Mouse (Mus musculus) lung, postnatal 25 days (tissue): ENCODE measurements around the gene Bex1.
"Not testable (repeated sequence)": the region's sequence is repeated elsewhere in the genome, so short reads cannot be mapped to it uniquely, and the experiment has no call there.

Source experiments
- DNase-seq: peaks from one replicate; pipeline ENCODE4 v3.0.0; 2022; ENCODE audit warnings: low spot score

Bex1 gene

DNA sequence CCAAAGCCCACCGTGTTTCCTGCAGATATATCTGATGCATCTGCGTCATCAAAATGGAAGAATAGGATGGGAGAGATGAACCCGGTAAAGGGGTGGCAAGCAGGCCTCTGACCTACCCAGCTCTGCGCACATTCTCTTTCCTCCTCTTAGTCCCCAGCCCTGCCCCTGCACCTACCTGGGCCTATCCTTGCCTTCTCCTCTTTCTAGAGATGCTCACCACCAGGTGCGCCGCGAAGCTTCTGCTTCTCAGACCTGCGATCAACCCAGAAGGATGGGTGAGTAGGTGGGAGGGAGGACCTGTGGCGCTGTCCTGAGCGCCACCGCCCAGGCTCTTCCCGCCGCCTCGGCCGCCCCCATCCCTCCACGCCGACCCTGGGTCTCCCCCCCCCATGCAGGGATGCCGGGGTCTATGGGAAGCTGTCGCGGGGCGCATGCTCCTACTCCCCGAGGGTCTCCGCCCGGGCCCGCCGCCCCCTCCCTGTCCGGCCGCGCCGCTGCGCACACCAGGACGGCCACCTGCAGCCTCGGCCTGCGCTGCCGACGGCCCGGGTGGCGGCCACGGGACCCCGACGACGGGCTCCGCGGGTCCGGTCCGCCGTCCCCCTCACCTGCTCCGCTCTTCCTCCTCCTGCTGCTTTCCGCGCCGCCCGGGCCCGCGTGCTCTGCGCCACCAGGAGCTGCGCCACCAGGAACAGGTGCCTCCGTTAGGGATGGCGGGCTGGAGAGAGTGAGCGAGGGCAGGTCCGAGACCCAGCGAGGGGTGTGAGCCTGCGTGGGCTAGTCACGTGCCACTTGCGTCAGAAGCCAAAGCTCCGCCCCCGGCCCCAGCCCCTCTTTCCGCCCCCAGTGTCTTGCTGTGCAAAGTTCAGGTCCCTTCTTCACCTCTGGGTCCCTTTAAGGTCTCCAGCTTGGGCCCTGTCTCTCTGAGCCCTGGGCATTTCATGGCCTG is at the start of gene Bex1, which contains the start of gene Tceal7:
Gene Bex1, minus strand, starts transcription at position 785 of the 949 bp plus-strand sequence.
Gene Tceal7, plus strand, starts transcription at position 51 of the 949 bp plus-strand sequence.
- not testable (repeated sequence) for DNase-seq

DNA sequence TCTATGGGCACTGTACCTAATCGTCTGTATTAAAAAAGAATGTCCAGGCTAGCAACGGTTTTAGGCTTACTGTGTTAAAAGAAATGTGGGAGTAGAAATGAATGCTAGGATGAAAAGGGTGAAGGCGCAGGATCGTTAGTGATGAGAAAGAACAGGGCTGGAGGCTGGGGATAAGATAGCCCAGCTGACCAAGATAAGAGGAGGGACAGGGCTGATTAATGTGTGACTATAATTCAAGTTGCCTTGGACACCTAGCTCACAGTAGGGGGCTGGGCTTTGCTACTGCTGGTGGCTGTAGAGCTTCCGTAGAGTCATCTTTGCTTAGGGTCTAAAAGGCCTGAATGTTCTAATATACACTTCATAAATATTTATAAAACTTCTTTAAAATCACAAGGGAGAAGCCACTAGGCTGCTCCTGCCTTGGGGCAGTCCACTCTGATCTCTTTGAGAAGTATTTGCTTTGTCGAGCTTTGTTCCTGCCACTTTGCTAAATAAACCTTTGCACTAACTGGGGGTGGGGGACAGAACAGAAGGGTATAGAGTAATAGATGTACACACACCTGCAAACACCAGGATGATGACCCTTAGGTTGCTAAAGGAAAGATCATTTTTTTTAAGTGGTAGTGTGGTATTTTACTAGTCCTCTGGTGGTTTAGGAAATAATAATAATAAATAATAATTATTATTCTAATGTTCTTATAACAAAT is 36.9 kb upstream of the Bex1 start:
- DNase-seq, result no peak

DNA sequence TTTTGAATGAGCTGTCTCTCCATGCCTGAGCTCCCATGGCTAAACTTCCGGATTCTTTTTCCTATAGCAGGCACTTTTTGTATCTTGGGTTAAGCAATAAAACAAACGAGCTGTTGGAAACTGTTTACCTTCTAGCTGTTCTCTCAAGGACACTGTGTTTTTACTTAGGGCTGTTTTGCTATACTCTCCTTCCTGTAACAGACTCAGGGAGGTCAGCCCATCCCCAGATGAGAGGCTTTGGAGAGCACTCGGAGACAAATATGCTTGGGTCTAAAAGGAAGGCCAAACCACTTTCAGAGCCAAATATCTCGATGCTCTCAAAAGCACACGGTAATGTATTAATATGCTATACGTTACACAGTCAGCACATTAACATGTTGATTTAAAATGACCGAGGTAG is 34.4 kb upstream of the Bex1 start:
- DNase-seq, result peak; percentile 51

DNA sequence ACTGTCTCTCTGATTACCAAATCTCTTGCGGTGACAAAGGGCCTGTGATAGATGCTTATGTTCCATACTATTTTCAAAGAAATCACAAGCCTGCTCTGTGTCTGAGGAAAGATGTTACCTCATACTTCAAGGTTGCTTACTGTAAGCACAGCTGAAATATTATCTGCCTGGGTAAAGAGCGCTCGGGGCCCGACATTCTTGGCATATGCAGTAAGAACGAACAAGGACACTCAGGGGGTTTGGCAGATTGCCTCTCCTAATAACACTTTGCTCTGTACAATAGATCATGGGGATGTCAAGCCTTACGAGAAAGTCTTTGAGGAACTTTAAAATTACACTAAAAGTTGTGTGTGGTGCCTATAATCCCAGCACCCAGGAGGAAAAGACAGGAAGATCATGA is 33.5 kb upstream of the Bex1 start:
- DNase-seq, result peak; percentile 42

DNA sequence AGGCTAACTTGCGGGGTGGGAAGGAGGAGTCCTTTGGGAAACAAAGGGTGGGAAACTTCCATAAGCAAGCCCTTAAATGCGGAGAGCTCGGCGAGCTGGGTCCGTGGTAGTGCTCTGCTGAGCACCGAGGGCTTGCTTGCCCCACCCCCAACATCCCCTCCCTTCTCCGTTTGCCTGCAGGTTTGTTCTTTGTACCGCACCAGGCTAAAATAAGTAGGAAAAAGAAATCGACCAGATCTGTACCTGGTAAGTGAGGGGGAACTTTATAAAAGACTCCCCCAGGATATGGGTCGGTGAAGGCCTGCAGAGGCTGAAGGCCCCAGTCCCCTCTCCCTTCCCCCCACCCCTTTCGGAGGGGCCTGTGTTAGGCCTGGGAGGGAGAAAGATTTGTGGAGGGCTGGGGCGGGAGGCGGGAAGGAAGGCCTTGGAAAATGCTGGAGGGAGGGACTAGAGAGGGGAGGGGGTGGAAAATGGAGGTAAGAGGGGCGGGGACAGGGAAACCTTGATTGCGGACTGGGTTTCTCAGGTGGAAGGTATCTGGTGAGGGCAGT is 30.3 kb upstream of the Bex1 start:
- DNase-seq, result peak; percentile 13

DNA sequence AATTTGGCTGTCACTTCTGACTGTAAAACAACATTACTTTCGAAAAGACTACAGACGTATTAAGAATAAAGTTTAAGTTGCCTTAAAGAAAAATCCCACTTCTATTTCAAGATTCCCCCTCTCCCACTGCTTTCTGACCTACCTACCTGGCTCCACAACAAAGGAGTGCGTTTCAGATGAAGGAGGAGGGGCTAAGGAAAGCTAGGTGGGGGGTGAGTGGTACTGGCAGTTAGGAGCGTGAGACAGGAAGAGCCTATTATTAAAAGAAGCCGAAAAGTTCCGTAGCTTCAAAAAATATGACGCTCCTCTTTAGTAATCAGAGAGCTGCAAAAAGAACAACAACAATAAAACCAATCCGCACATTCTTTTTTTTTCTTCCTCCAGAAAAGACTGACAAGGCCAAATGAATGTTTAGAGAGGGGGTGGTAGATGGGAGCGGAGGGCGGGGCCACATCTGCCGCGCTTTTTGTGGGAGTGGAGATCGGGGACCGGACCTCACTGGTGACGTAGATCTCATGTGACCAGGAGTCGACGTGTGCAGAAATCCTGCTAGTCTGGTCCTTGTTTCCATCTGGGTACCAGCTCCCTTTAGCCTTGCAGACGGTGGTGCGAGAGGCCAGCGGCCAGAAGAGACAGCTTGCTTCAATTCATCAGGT is 29.4 kb upstream of the Bex1 start, which contains the start of gene Tceal9:
Gene Tceal9, plus strand, starts transcription at position 506 of the 656 bp plus-strand sequence.
- DNase-seq, result peak; percentile 78

DNA sequence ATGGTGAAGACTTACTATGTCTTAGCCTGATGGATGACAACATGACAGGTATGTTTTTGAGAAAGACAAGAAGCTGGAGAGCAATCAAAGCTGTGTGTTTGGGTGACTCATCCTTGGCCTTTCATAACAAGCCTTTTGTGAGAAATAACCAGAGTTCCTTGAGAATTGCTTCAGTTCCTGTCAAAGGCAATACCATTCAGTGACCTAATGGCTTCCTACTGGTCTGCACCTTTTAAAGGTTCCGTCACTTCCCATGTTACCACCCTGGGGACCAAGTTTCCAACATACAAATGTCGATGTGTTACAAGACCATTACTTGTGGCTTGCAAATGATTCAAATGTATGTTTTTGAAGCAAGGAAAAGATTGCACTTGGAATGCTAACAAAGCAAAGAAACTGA is 27.9 kb upstream of the Bex1 start:
- DNase-seq, result no peak

DNA sequence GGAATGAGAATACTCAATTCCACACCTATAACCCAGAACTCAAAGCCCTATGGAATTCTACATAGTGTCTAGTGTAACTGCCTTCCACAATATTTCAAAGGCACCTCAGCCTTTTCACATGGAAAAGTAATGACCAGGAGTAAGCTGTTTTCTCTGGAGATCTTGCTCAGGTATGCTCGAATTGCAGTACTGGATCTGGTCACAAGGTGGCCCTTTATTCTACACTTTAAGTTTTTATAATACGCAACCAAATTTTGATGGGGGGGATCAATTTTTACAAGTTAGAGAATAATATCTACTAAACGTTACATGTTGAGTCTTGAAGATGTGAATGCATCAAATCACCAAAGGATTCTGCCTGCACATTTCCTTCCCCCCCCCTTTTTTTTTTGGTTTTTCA is 22.8 kb upstream of the Bex1 start:
- peak; percentile 34 for DNase-seq

DNA sequence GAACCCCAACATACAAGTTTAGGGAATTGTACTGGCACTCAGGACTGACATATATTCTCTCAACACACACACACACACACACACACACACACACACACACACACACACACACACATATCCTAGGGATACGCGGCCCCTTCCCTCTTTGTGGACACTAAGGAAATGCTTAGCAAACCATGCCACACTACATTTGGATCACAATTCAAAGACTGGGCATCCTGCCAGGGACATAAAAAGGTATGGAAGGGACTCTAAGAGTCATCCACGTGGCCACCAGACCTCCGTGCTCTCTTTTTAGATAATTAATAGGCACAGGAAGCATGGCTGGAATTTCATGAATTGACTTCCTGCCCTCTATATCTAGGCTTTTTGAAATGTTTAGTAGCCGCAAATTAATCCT is 12.5 kb upstream of the Bex1 start:
- DNase-seq, result no peak

DNA sequence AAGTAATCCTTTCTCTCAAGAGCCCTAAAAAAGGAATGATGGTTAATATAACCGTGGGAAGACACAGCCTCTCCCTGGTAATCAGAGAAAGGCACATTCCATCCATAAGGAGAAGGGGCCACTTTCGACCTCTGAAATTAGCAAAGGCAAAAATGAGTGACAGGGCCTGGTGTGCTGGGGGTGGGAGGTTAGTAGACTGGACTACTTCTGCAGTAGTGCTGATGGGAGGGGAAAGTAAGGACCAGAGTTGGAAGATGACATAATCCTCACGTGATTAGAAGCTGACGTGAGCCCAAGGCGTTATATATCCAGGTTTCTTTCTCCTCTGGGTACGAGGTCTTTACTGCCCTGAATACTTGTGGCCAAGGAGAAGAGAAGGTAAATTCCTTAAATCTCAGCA is 8.4 kb upstream of the Bex1 start:
- no peak for DNase-seq

DNA sequence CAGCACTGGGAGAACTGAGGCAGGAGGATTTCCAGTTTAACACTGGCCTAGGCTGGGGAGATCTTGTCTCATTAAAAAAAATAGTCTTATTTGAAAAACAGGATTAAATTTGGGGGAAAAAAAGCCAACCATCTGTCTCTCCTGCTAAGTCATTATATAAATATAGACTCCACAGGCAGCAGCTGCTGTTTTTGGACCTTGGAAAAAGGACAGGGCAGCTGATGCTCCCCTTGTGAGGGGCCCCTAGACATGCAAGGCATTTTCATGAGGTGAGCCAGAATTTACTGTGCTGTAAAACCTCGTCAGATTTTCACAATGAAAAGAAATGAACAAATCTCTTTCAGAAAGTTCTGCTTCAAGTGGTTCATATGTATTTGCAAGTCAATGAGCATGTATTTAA is 990 bp upstream of the Bex1 start:
- no peak for DNase-seq

DNA sequence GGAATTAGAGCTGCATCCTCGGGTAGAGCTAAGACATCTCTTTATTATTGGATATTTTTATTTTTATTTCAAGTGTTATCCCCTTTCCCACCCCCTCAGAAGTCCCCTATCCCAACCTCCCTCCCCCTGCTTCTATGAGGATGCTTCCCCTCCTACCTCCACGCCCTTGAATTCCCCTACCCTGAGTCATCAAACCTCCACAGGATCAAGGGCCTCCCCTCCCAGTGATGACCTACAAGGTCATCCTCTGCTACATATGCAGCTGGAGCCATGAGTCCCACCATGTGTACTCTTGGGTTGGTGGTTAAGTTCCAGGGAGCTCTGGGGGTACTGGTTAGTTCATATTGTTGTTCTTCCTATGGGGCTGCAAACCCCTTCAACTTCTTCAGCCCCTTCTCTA is 1.9 kb downstream of the Bex1 start:
- DNase-seq, result no peak

DNA sequence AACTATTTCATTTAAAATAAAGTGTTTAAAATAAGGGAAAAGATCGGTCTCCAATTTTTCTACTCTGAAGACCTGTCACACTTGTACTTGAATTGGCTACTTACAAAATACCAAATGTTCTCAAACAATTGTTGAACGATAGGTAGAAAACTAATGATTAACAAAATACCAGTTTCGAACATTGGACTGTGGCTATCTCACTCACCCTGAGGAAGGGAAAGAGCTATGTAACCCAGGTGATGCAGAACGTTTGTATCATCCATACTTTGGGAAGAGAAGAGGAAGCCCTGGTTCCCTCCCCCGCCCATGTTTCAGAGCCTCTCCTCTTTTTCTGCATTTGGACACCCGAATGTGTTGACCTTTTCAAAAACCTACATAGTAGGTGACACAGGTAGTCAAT is 10.9 kb downstream of the Bex1 start:
- no peak for DNase-seq

DNA sequence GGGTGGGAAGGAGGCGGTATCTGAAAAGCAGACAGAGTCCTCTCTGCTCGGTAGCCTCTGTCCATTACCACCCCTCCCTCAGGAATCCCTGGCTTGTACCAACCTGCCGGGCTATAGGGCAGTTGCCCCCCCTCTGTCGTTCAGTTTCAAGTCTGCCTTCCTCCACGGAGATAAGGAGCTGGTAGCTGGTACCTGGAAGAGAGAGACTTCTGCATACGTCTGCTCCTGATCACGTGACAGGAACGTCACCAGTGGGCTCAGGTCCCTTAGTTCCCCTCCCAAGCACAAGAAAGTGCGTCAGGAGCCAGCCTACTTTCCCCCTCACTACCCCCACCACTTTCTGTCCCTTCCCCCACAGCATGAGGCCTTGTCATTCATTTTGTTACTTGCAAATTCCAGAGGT is 11.6 kb downstream of the Bex1 start, which contains the start of gene Tceal5:
Gene Tceal5, minus strand, starts transcription at position 213 of the 403 bp plus-strand sequence.
- peak; percentile 0 for DNase-seq

DNA sequence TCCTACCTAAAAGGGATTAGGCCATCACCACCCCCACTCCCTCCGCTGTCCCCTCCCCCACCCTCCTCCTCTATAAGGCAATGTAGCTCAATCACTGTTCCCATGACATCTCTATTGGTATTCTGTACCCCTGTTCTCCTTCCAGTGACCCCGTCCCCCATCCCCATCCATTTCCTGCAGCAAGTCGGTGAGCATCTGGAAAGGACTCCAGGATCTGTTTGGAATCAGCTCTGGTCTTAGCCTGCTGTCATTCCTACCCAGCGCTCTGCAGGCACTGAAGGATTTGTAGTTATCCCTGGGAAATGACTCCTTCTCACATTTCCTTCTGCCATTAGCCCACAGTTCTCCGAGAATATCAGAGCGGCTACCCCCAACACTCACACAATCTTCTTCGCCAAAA is 12.1 kb downstream of the Bex1 start:
- no peak for DNase-seq

DNA sequence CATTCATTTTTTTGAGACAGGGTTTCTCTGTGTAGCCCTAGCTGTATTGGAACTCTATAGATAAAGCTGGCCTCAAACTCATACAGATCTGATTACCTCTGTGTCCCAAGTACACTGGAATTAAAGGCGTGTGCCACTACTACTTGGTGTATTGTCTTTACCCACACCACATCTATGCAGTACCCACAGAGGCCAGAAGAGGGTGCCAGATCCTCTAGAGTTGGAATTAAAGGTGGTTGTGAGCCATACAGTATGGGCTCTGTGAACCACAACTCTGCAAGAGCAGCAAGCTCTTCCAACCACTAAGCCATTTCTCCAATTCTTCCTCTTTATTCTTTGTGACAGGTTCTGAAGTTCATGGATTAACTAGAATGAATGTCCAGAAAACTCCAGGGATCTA is 18.4 kb downstream of the Bex1 start:
- peak; percentile 10 for DNase-seq

DNA sequence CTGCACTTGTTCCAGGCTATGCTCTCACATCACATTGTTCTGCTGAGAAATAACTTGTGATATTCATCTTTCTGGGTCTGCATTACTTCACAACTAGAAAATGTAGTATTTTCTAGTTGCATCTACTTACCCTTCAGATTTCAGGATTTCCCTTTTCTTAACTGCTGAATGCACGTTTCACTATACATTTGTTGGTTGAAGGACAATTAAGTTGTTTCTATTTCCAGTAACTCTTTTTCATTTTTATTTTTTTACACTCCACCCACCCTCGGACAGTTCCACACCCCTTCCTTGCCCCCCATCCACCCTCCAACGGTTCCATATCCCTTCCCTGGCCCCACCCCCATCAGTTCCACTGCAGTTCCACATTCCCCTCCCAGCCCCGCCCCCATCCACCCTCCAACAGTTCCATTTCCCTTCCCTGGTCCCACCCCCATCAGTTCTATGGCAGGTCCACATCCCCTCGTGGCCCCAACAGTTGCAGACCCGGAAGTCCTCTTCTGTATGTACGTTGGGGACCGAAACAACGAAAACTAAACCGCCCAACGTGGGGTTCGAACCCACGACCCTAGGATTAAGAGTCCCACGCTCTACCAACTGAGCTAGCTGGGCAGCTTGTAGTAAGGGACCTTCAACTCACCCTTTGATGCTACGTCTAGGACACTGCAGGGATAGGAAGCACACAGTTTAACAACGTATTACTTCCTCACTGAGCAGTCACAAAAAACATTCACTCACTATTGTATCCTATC is 19.9 kb downstream of the Bex1 start:
- no peak for DNase-seq

DNA sequence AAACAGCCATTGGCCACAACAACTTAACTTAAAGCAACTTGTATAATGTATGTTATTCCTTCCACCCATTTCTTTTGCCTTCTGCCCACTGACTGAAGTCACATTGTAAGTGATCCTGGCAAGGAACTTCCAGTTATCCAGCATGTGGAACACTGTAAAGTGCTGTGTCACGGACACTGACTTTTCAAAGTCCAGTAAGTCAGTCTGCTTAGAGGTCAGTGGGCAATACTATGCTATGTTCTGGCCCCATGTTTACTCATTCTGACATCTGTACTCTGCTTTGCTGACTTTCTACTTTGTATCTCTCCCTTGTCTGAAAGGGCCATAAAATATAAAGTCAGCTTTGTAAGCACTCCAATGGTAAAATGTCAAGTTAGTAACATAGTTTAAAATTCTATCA is 32.2 kb downstream of the Bex1 start:
- DNase-seq, result no peak

DNA sequence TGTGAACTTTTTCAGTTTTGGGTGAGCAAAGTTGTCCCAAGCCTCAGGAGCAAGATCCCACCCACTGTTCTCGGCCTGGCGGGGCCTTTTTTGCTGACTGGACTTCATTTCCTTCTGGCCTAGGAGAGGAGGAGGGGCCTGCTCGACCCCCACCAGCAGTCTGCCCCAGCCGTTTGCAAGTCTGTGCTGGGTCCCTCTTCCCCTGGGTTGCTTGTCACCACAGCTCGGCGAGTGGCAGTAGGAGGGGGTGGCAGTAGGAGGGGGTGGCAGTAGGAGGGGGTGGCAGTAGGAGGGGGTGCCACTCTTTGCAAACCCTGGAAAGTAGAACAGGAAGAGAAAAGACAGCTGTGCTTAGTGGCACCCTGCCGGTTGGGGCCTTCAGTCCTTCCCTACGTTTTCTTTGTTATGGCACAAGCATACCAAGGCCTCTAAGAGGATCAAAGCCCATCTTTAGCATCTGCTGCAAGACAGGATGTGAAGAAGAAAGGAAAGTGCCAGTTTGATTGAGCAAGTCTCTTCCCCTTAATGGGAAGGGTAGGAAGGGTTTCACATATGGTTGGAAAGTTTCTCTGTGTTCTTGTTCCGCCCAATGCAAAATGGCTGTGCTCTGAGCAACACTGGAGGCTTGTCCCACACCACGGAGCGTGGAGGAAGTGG is 34.3 kb downstream of the Bex1 start:
- DNase-seq, result no peak

DNA sequence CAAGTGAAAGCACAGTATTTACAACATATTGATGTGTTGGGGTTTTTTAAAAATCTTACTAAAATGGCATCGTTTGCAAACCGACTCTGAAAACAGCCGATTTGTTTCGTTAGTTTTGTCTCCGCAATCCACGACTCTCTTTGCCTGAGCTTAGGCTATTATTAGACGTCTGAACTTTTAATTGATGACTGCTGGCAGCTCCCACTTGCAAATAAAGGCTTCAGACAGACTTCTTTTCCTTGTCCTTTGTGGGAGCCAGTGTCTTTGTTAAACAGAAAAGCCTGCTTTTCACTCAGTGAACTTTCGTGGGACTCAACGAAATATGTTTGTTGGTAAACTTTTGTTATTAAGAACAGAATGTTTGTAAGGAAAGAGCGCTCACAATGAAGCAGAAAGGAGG is 42.5 kb downstream of the Bex1 start:
- no peak for DNase-seq

DNA sequence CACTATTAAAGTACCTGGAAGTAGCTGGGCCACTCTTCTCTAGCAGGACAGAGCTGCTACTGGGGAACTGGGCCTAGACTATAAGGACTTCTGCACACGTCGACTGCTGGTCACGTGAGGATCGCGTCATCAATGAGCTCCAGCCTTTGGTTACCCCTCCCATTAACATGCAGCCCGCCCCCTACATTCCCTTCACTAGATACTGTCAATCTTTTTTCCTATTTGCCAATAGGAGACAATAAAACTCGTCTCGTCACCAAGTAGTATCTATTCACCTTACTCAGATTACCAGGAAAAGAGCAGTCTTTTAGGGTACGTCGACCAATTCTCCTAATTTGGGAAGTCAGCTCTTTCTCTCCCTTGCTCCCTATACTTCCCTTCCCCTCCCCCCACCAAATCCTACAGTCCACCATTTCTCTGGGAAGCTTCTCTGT is 43.2 kb downstream of the Bex1 start, which contains the start of gene Tceal8:
Gene Tceal8, minus strand, starts transcription at position 225 of the 434 bp plus-strand sequence.
- peak; percentile 83 for DNase-seq
